Mouse (Mus musculus): ENCODE measurements around the gene Prcd. TPM values are rescaled to one million over a fixed set of nuclear protein-coding genes. Genes with fewer than 3 reads are reported as not detected.
"Not testable (repeated sequence)": the region's sequence is repeated elsewhere in the genome, so short reads cannot be mapped to it uniquely, and the experiment has no call there.

Prcd gene
- total RNA-seq, 2 experiments from 2014 or later: 5.2 to 5.5 TPM

- no peak for DNase-seq (ENCODE audit: low spot score in 2 of 2)
Measured at GRCm38 (mm10) chr11:116625081-116626000, 28.0 kb upstream of the Prcd start.

DNA sequence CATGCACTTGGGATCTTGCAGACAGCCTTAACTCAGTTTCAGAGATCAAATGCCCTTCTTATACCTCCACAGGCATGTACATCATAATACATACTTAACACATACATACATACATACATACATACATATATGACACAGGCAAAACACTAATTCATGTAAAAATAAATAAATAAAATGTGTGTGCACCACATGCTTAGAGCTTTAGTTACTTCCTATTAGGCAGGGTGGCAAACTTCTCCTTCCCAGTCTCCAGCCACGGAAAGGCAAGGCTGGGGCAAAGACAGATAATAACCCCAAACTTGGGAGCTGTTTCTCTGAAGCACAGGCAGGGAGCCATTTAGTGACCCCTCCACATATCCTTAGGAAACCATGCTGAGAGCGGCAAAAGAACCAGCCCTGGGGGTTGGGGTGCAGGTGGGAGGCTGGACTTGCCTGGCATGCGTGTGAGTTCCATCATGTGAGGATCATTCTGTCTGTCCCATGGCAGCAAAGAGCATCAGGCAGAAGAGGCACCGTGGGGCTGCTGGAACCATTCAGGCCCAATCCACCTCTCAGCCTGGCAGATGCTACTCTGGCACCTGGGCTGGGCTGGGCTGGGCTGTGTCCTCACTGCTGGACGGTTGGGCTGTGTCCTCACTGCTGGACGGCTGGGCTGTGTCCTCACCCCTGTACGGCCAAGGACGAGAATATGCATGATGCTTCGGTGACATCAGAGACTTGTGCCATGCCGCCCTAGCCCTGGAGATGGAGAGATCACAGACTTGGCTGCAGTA, 26.8 kb upstream of the Prcd start, which contains the start of gene Rhbdf2:
TSS of gene Rhbdf2 (minus strand) at position 721 of the 773 bp plus-strand sequence.
- DNase-seq (ENCODE audit: low spot score in 2 of 2): no peak

DNA sequence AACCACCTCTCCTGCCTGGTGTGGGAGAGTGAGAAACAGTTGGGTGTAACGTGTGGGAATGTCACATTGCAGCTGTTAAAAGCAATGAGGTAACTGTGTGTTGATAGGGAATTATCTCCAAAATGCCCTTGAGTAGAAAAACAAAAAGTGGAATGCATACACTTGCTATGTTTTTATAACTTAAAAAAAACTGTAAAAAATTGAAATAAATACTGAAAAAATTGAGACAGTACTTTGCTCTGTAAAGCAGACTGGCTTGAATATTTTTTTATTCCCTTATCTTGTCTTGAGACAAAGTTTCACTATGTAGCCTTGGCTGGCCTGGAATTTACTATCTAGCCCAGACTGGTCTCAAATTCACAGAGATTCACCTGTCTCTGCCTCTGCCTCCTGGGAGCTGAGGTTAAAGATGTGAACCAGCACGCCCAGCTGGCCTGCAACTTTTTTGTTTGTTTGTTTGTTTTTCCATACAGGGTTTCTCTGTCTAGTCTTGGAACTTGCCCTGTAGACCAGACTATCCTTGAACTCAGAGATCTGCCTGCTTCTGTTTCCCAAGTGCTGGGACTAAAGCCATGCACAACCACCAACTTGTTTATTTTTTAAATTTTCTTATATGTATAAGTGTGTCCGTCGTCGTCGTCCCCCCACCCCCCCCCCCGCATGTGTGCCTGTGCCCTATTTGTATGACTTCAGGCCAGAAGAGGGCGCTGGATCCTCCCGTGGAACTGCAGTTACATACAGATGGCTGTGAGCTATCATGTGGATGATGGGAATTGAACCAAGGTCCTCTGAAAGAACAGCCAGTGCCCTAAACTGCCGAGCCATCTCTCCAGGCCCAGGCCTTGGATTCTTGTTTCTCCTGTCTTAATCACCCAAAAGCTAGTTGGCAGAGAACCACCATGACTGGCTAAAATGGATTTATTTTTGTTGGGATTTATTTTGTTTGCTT, 26.0 kb upstream of the Prcd start:
- DNase-seq (ENCODE audit: low spot score in 2 of 2): no peak

GRCm38 (mm10) chr11:116628712-116629111, 24.6 kb upstream of the Prcd start:
- peak; percentile 69 to 76 for DNase-seq (ENCODE audit: low spot score in 2 of 2)

- DNase-seq (ENCODE audit: low spot score in 2 of 2): no peak
Measured at GRCm38 (mm10) chr11:116629472-116629871, 23.9 kb upstream of the Prcd start.

GRCm38 (mm10) chr11:116630171-116630965, 23.0 kb upstream of the Prcd start:
- no peak for DNase-seq (ENCODE audit: low spot score in 2 of 2)

DNA sequence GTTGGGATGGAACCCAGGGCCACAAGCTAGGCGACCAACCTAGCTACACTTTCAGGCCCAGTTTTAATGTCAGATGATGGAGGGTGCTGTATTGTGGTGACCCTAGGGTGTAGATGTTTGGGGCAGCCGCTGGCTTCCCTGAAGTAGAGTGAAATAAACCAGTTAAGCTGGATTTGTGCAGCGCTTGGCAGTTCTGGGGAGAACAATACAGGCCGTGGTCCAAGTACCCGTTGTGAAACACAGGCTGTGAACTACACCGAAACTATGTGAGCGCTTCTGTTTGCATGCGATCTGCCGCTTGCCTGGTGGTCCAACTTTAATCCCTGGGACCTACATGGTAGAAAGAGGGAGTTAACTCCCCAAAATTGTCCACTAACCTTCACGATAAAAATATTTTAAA, 20.4 kb upstream of the Prcd start:
- DNase-seq (ENCODE audit: low spot score in 2 of 2): no peak

GRCm38 (mm10) chr11:116636607-116637006, 16.7 kb upstream of the Prcd start:
- not testable (repeated sequence) for DNase-seq (ENCODE audit: low spot score in 2 of 2)

GRCm38 (mm10) chr11:116641168-116641567, 12.2 kb upstream of the Prcd start:
- no peak for DNase-seq (ENCODE audit: low spot score in 2 of 2)

DNA sequence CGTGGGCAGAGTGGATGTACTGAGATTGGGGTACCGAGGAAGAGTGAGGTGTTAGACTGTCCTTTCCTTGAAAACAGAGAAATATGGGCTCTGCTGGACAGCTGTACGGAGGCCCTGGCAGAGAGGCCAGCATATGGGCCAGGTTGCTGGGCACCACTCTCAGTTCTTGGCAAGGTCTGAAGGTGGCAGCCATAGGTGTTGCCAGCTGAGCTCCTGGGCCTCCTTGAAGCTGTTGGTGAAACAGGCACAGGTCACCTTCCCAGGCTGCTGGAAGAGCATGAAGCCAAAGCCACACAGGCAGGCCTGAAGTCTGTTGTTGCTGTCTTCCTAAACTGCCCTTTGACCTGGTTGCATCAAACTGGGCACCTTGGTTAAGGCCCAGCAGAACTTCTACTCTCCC, 11.6 kb upstream of the Prcd start:
- DNase-seq (ENCODE audit: low spot score in 2 of 2): no peak

GRCm38 (mm10) chr11:116642681-116643578, 10.4 kb upstream of the Prcd start:
- DNase-seq (ENCODE audit: low spot score in 2 of 2): peak; percentile 90

GRCm38 (mm10) chr11:116643579-116644224, 9.6 kb upstream of the Prcd start:
- no peak for DNase-seq (ENCODE audit: low spot score in 2 of 2)

DNA sequence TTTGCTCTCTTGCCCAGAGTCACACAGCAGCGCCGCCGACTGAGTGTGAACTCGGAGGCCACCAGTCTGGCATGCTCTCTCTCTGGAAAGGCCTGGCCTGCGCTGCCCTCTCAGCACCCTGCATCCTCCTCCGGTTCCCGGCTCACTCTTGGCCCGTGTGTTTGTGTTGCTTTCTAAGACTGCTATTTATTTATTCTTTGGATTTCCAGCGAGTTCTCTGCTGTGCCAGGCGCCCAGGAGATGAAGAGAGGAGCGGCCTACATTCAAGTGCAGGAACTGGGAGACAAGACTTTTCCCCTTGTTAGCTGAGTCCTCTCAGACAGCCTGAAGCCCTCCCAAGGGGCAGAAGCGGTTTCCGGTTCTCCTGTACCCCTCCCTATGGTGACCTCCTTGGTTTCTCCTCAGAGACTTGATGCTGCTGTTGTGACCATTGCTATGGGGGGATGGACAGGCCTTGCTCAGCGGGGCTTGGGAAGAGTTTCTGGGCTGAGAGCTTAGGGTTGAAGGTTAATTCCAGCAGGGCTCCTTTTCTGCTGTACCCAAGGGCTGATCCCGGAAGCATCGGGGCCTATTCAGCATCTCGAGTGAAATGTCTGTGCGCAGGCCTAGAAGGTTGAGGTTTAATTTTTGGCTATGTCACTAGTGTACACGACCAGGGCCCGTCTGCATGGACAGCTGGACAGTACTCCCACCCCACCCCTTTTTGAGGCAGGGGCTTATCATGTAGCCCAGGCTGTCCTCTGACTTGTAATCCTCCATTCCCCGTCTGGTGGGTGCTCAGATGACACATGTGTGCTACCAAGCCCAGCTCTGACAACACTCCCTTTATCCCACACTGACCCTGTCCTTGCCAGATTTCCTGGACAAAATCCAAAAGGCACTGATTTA, 8.9 kb upstream of the Prcd start:
- no peak for DNase-seq (ENCODE audit: low spot score in 2 of 2)

GRCm38 (mm10) chr11:116645446-116646110, 7.8 kb upstream of the Prcd start:
- DNase-seq (ENCODE audit: low spot score in 2 of 2): no peak

GRCm38 (mm10) chr11:116646136-116646535, 7.2 kb upstream of the Prcd start:
- DNase-seq (ENCODE audit: low spot score in 2 of 2): peak in 1 of 2 experiments; percentile 3

GRCm38 (mm10) chr11:116646771-116647170, 6.6 kb upstream of the Prcd start:
- DNase-seq (ENCODE audit: low spot score in 2 of 2): no peak

Data from adrenal gland, postnatal 4 days (tissue).